Mouse (Mus musculus) heart, embryonic 13.5 days (tissue): Measurements from ENCODE around the gene Nrcam. TPM values are rescaled to one million over a fixed set of nuclear protein-coding genes. Genes with fewer than 3 reads are reported as not detected.

ENCODE experiments used
- ATAC-seq: fragments of 200-750 bp; cut with Nextera tagmentation; 2 replicates; pipeline ENCODE4 v1.8.0; 2017; ENCODE audit warnings: moderate TSS enrichment; ENCODE audit not compliant: insufficient number of reproducible peaks, low FRiP score, low TSS enrichment; ENCODE audit errors: extremely low read depth
- H3K27ac ChIP-seq: fragments of 300-500 bp; sonication (generic); replicated peaks from 2 replicates; pipeline ENCODE4 v1.5.1; 2015; ENCODE audit warnings: moderate library complexity, mild to moderate bottlenecking, inconsistent platforms
- H3K27me3 ChIP-seq: fragments of 300-500 bp; sonication (generic); replicated peaks from 2 replicates; pipeline ENCODE4 v1.6.1; 2015; ENCODE audit warnings: mild to moderate bottlenecking, inconsistent platforms
- H3K36me3 ChIP-seq: fragments of 300-500 bp; sonication (generic); 2 replicates; pipeline ENCODE4 v1.6.1; 2015; ENCODE audit warnings: mild to moderate bottlenecking, inconsistent platforms
- H3K4me1 ChIP-seq: fragments of 300-500 bp; sonication (generic); 2 replicates; pipeline ENCODE4 v1.6.1; 2015; ENCODE audit warnings: inconsistent platforms
- H3K4me2 ChIP-seq: fragments of 300-500 bp; sonication (generic); 2 replicates; pipeline ENCODE4 v1.6.1; 2015; ENCODE audit warnings: inconsistent platforms, mild to moderate bottlenecking, moderate library complexity
- H3K4me3 ChIP-seq: fragments of 300-500 bp; sonication (generic); 2 replicates; pipeline ENCODE4 v1.5.1; 2015; ENCODE audit warnings: moderate library complexity, mild to moderate bottlenecking, inconsistent platforms
- H3K9ac ChIP-seq: fragments of 300-500 bp; sonication (generic); 2 replicates; pipeline ENCODE4 v1.6.1; 2015; ENCODE audit warnings: inconsistent platforms, mild to moderate bottlenecking, moderate library complexity
- H3K9me3 ChIP-seq: fragments of 300-500 bp; sonication (generic); 2 replicates; pipeline ENCODE4 v1.6.1; 2016; ENCODE audit warnings: inconsistent platforms
- WGBS: fragments of 180-500 bp; shearing (Covaris S2); methylation state at CpG from one replicate; pipeline ENCODE4 v1.1.7; 2015; ENCODE audit warnings: mixed read lengths; 5-methylcytosine and 5-hydroxymethylcytosine counted together
- polyA plus RNA-seq: library from polyadenylated mRNA; unstranded; fragments of >200 nt; fragmentation: Nextera tagmentation; extraction: Ambion mirVana; gene quantifications from 2 replicates; pipeline ENCODE4 v1.2.1, GENCODE M21; 2015

Gene Nrcam
- polyA plus RNA-seq, 1 experiment from 2014 or later = 1.1 TPM

DNA sequence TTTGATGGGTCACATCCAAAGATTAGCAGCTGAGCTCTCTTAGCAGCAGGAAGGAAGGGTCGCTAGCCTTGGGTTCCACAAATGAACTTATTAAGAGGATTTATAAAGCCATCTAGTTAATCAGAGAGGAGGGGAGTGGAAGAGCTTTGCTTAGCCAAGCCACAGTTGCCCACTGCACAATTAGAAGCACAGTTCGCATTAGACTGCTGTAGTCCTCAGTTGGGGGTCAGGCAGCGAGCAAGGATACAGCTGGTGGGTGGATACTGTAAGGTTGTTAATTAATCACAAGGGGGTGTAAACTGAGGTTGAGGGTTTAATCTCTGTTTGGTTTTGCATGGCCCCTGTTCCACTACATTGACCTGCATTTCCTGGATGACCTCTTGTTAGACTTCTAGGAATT, 152.7 kb downstream of the Nrcam start:
- no peaks in the 10 kb centered on the region for H3K36me3 ChIP-seq
- H3K27me3 ChIP-seq = no peaks in the 10 kb centered on the region
- 68% methylated on average over 3 of the region's 3 CpGs for WGBS
- no peak for ATAC-seq
- H3K4me1 ChIP-seq = no peaks in the 10 kb centered on the region
- no peak overlapping the region for H3K9ac ChIP-seq
- H3K4me3 ChIP-seq = no peak overlapping the region
- no peaks in the 10 kb centered on the region for H3K9me3 ChIP-seq
- H3K27ac ChIP-seq = no peak overlapping the region
- H3K4me2 ChIP-seq = no peak overlapping the region

- Histone ChIP-seq H3K4me3 (no peak overlapping the region), H3K9me3 (no peaks in the 10 kb centered on the region), H3K4me2 (no peak overlapping the region), H3K4me1 (no peaks in the 10 kb centered on the region), H3K9ac (no peak overlapping the region), H3K27me3 (no peaks in the 10 kb centered on the region), H3K36me3 (no peaks in the 10 kb centered on the region), H3K27ac (no peak overlapping the region)
- WGBS = 69% methylated on average over 5 of the region's 5 CpGs
- no peak for ATAC-seq
These were observed 164.2 kb downstream of the Nrcam start for GRCm38 (mm10) chr12:44492759-44493479.

DNA sequence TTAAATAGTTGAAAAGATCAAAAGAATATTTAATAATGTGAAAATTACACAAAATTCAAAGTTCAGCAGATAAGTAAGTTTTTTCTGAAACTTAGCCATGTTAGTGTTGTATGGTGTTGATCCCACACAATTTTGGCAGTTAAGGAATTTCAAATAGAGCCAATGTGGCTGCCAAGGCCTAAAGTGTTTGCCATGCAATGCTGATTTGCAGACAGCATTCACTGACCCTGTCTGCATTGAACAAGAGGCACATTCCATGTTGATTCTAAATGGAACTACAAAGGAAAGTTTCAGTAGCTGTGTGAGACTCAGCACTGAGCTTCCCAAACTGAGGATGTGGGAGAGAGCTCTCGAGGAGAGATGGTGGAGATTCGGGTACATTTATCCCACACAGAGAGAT, 169.1 kb downstream of the Nrcam start:
- no peak overlapping the region for H3K9ac ChIP-seq
- ATAC-seq = no peak
- WGBS = 72% methylated on average over 2 of the region's 2 CpGs
- H3K4me1 ChIP-seq = no peaks in the 10 kb centered on the region
- no peak overlapping the region for H3K4me3 ChIP-seq
- H3K27me3 ChIP-seq = no peaks in the 10 kb centered on the region
- H3K9me3 ChIP-seq = no peaks in the 10 kb centered on the region
- H3K36me3 ChIP-seq = no peaks in the 10 kb centered on the region
- H3K4me2 ChIP-seq = no peak overlapping the region
- no peak overlapping the region for H3K27ac ChIP-seq

- Histone ChIP-seq H3K4me1 (no peaks in the 10 kb centered on the region), H3K27ac (no peak overlapping the region), H3K4me2 (no peak overlapping the region), H3K36me3 (no peaks in the 10 kb centered on the region), H3K4me3 (no peak overlapping the region), H3K9me3 (no peaks in the 10 kb centered on the region), H3K27me3 (no peaks in the 10 kb centered on the region), H3K9ac (no peak overlapping the region)
- 71% methylated on average over 5 of the region's 5 CpGs for whole genome bisulfite sequencing
- no peak for ATAC-seq
These were observed 170.2 kb downstream of the Nrcam start for GRCm38 (mm10) chr12:44498872-44499271.

DNA sequence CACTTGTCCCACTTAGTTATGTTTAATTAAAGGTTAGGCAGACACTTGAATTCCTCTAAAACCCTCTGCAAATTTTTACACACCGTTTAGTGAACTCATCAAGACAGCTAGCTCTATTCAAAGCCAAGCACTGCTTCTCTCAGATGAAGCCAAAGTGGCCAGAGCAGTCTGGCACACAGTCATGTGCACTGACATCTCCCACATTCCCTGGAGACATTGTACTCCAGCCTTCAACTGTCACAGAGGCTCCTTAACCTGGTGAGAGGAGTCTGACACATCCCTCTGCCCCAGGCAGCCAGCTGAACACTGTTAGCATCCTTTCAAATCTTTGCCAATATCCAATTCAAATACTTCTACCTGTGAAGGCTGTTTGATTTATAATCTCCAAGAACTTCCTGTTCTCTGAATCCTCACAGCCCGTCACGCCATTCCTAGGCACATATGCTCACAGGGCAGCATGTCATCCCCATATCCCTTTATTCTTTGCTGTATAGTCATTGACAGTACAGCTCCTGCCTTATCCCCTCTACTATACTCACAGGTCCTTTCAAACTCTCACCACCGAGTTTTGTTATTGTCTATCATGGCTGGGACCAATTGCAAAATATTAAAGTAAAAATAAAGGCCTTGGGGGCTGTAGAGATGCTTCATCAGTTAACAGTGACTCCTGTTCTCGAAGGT, 173.3 kb downstream of the Nrcam start:
- 68% methylated on average over 5 of the region's 5 CpGs for WGBS
- Histone ChIP-seq H3K27me3 (no peaks in the 10 kb centered on the region), H3K27ac (no peak overlapping the region), H3K36me3 (no peaks in the 10 kb centered on the region), H3K4me1 (no peaks in the 10 kb centered on the region), H3K9ac (no peak overlapping the region), H3K4me3 (no peak overlapping the region), H3K9me3 (no peaks in the 10 kb centered on the region), H3K4me2 (no peak overlapping the region)
- ATAC-seq = no peak

GRCm38 (mm10) chr12:44503737-44504136, 175.1 kb downstream of the Nrcam start:
- H3K9ac ChIP-seq = no peak overlapping the region
- no peak for ATAC-seq
- H3K9me3 ChIP-seq = no peaks in the 10 kb centered on the region
- no peaks in the 10 kb centered on the region for H3K4me1 ChIP-seq
- H3K27me3 ChIP-seq = no peaks in the 10 kb centered on the region
- H3K36me3 ChIP-seq = no peaks in the 10 kb centered on the region
- 78% methylated on average over 4 of the region's 4 CpGs for WGBS
- H3K4me2 ChIP-seq = no peak overlapping the region
- H3K4me3 ChIP-seq = no peak overlapping the region
- H3K27ac ChIP-seq = no peak overlapping the region

- Histone ChIP-seq H3K9ac (no peak overlapping the region), H3K36me3 (no peaks in the 10 kb centered on the region), H3K27ac (no peak overlapping the region), H3K9me3 (no peaks in the 10 kb centered on the region), H3K4me2 (no peak overlapping the region), H3K4me1 (no peaks in the 10 kb centered on the region), H3K4me3 (no peak overlapping the region), H3K27me3 (no peaks in the 10 kb centered on the region)
- WGBS = 69% methylated on average over 3 of the region's 3 CpGs
- no peak for ATAC-seq
These were observed 179.9 kb downstream of the Nrcam start for GRCm38 (mm10) chr12:44508635-44509034.

DNA sequence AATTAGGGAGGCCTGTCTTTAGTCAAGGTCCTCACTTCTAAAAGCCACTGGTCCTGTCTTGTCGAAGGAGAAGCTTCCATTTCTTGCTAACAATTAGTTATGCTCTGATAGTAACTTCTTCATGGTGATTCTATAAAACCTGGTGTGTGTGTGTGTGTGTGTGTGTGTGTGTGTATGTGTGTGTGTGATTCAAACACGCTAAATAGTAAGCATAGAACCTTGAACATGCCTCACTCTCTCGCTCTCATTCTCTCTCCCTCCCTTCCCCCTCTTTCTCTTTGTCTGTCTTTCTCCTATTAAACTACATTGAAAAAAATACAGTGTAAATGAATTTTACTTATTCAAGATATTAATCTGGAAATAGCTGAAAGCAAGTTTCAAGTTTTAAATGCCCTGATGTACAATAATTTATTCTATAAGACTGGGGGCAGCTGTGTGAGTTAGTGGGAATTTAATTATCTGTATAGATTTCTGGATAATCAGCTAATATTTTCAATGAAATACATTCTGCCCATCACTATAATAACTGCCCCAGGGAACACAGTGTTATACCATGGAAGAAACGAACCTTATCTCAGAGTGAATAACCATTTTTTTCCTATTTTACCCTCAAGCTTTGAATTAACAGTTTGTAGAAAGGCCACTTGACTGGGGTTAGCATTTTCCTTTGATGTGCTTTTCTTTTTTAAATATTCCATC, 180.9 kb downstream of the Nrcam start:
- no peaks in the 10 kb centered on the region for H3K36me3 ChIP-seq
- H3K9me3 ChIP-seq = no peaks in the 10 kb centered on the region
- WGBS = 59% methylated on average over 4 of the region's 4 CpGs
- no peak overlapping the region for H3K27ac ChIP-seq
- H3K4me3 ChIP-seq = no peak overlapping the region
- H3K4me1 ChIP-seq = no peaks in the 10 kb centered on the region
- no peaks in the 10 kb centered on the region for H3K27me3 ChIP-seq
- H3K9ac ChIP-seq = no peak overlapping the region
- no peak for ATAC-seq
- no peak overlapping the region for H3K4me2 ChIP-seq

GRCm38 (mm10) chr12:44515066-44515465, 186.4 kb downstream of the Nrcam start:
- Histone ChIP-seq H3K27ac (no peak overlapping the region), H3K4me2 (no peak overlapping the region), H3K27me3 (no peaks in the 10 kb centered on the region), H3K4me1 (no peaks in the 10 kb centered on the region), H3K9me3 (no peaks in the 10 kb centered on the region), H3K4me3 (no peak overlapping the region), H3K9ac (no peak overlapping the region), H3K36me3 (no peaks in the 10 kb centered on the region)
- WGBS = 58% methylated on average over 4 of the region's 4 CpGs
- no peak for ATAC-seq

GRCm38 (mm10) chr12:44519440-44520141, 190.9 kb downstream of the Nrcam start:
- no peak overlapping the region for H3K4me2 ChIP-seq
- no peak overlapping the region for H3K9ac ChIP-seq
- H3K36me3 ChIP-seq = no peaks in the 10 kb centered on the region
- no peaks in the 10 kb centered on the region for H3K27me3 ChIP-seq
- no peaks in the 10 kb centered on the region for H3K4me1 ChIP-seq
- ATAC-seq = no peak
- H3K27ac ChIP-seq = no peak overlapping the region
- no peak overlapping the region for H3K4me3 ChIP-seq
- H3K9me3 ChIP-seq = no peaks in the 10 kb centered on the region
- 59% methylated on average over 7 of the region's 7 CpGs for WGBS

- H3K4me1 ChIP-seq = no peaks in the 10 kb centered on the region
- no peaks in the 10 kb centered on the region for H3K9me3 ChIP-seq
- H3K36me3 ChIP-seq = no peaks in the 10 kb centered on the region
- ATAC-seq = no peak
- 63% methylated on average over 3 of the region's 3 CpGs for WGBS
- H3K4me2 ChIP-seq = no peak overlapping the region
- H3K9ac ChIP-seq = no peak overlapping the region
- no peak overlapping the region for H3K27ac ChIP-seq
- no peaks in the 10 kb centered on the region for H3K27me3 ChIP-seq
- no peak overlapping the region for H3K4me3 ChIP-seq
These were observed 192.8 kb downstream of the Nrcam start for GRCm38 (mm10) chr12:44521496-44521895.
